Mouse (Mus musculus) stomach, embryonic 16.5 days (tissue): ENCODE results near the gene Smurf1. TPM values are rescaled to one million over a fixed set of nuclear protein-coding genes. Genes with fewer than 3 reads are reported as not detected.

Experiments
- ATAC-seq: fragments of 200-750 bp; cut with Nextera tagmentation; 2 replicates; pipeline ENCODE4 v1.8.0; 2017; ENCODE audit warnings: moderate number of reproducible peaks, moderate TSS enrichment; ENCODE audit not compliant: insufficient read depth, low FRiP score
- H3K27ac ChIP-seq: fragments of 300-500 bp; sonication (generic); 2 replicates; pipeline ENCODE4 v1.5.1; 2014; ENCODE audit warnings: low read length
- H3K27me3 ChIP-seq: fragments of 300-500 bp; sonication (generic); 2 replicates; pipeline ENCODE4 v1.6.1; 2014; ENCODE audit warnings: low read length, control low read depth, mixed read lengths; ENCODE audit not compliant: control insufficient read depth, insufficient read depth
- H3K36me3 ChIP-seq: fragments of 300-500 bp; sonication (generic); 2 replicates; pipeline ENCODE4 v1.6.1; 2014; ENCODE audit warnings: low read length; ENCODE audit not compliant: control insufficient read depth, insufficient read depth
- H3K4me1 ChIP-seq: fragments of 300-500 bp; sonication (generic); 2 replicates; pipeline ENCODE4 v1.6.1; 2014; ENCODE audit warnings: low read length, control low read depth, mixed read lengths; ENCODE audit not compliant: control insufficient read depth, insufficient read depth
- H3K4me2 ChIP-seq: fragments of 300-500 bp; sonication (generic); 2 replicates; pipeline ENCODE4 v1.6.1; 2014; ENCODE audit warnings: low read depth, low read length, mixed read lengths
- H3K4me3 ChIP-seq: fragments of 300-500 bp; sonication (generic); replicated peaks from 2 replicates; pipeline ENCODE4 v1.5.1; 2014; ENCODE audit warnings: mild to moderate bottlenecking, low read length
- H3K9ac ChIP-seq: fragments of 300-500 bp; sonication (generic); 2 replicates; pipeline ENCODE4 v1.6.1; 2014; ENCODE audit warnings: low read length
- H3K9me3 ChIP-seq: fragments of 300-500 bp; sonication (generic); replicated peaks from 2 replicates; pipeline ENCODE4 v1.6.1; 2016; ENCODE audit warnings: low read length, control low read depth; ENCODE audit not compliant: control insufficient read depth
- WGBS: fragments of 180-500 bp; shearing (Covaris S2); extraction: QIAGEN DNeasy Blood & Tissue Kit; methylation state at CpG from one replicate; pipeline ENCODE4 v1.1.7; 2014; 5-methylcytosine and 5-hydroxymethylcytosine counted together
- polyA plus RNA-seq: library from polyadenylated mRNA; unstranded; fragments of >200 nt; fragmentation: Nextera tagmentation; extraction: Ambion mirVana; gene quantifications from 2 replicates; pipeline ENCODE4 v1.2.1, GENCODE M21; 2015

The Smurf1 gene
- polyA plus RNA-seq, 1 experiment from 2014 or later, result 7.0 TPM

- H3K36me3 ChIP-seq, result 0 out of 2 replicates have a peak, but pooled peaks cover 5% of the 10 kb centered on the region
- 10% methylated on average over 13 of the region's 13 CpGs for WGBS
- no peak overlapping the region for H3K4me2 ChIP-seq
- no peak overlapping the region for H3K27ac ChIP-seq
- ATAC-seq, result no peak
- H3K9me3 ChIP-seq, result no peaks in the 10 kb centered on the region
- H3K4me1 ChIP-seq, result no peaks in the 10 kb centered on the region
- H3K9ac ChIP-seq, result no peak overlapping the region
- no peaks in the 10 kb centered on the region for H3K27me3 ChIP-seq
- no peak overlapping the region for H3K4me3 ChIP-seq
These were observed 89.8 kb downstream of the Smurf1 start for GRCm38 (mm10) chr5:144875892-144876291.

GRCm38 (mm10) chr5:144875227-144875626, 90.4 kb downstream of the Smurf1 start:
- ATAC-seq, result no peak
- no peaks in the 10 kb centered on the region for H3K4me1 ChIP-seq
- 84% methylated on average over 6 of the region's 6 CpGs for WGBS

GRCm38 (mm10) chr5:144872867-144873266, 92.8 kb downstream of the Smurf1 start:
- H3K9ac ChIP-seq, result no peak overlapping the region
- no peaks in the 10 kb centered on the region for H3K9me3 ChIP-seq
- H3K27me3 ChIP-seq, result no peaks in the 10 kb centered on the region
- H3K27ac ChIP-seq, result no peak overlapping the region
- no peak overlapping the region for H3K4me2 ChIP-seq
- H3K4me3 ChIP-seq, result no peak overlapping the region
- ATAC-seq, result no peak
- no peaks in the 10 kb centered on the region for H3K4me1 ChIP-seq
- no peaks in the 10 kb centered on the region for H3K36me3 ChIP-seq
- WGBS, result 72% methylated on average over 3 of the region's 3 CpGs

More at GRCm38 (mm10) chr5:144875227-144875626, 90.4 kb downstream of the Smurf1 start:
- no peak overlapping the region for H3K27ac ChIP-seq
- no peaks in the 10 kb centered on the region for H3K27me3 ChIP-seq
- no peak overlapping the region for H3K9ac ChIP-seq
- H3K9me3 ChIP-seq, result no peaks in the 10 kb centered on the region
- 0 out of 2 replicates have a peak, but pooled peaks cover 5% of the 10 kb centered on the region for H3K36me3 ChIP-seq
- no peak overlapping the region for H3K4me3 ChIP-seq
- no peak overlapping the region for H3K4me2 ChIP-seq

- Histone ChIP-seq H3K27me3 (no peaks in the 10 kb centered on the region), H3K27ac (no peak overlapping the region), H3K4me1 (no peaks in the 10 kb centered on the region), H3K4me2 (no peak overlapping the region), H3K9me3 (no peaks in the 10 kb centered on the region), H3K36me3 (no peaks in the 10 kb centered on the region), H3K4me3 (no peak overlapping the region), H3K9ac (no peak overlapping the region)
- WGBS, result 73% methylated on average over 5 of the region's 5 CpGs
- ATAC-seq, result no peak
These were observed 93.3 kb downstream of the Smurf1 start for GRCm38 (mm10) chr5:144872326-144872725.

- no peak for ATAC-seq
These were observed 93.9 kb downstream of the Smurf1 start for GRCm38 (mm10) chr5:144871775-144872174.

GRCm38 (mm10) chr5:144870782-144871181, 94.9 kb downstream of the Smurf1 start:
- no peaks in the 10 kb centered on the region for H3K9me3 ChIP-seq
- no peaks in the 10 kb centered on the region for H3K27me3 ChIP-seq
- no peaks in the 10 kb centered on the region for H3K36me3 ChIP-seq
- H3K4me3 ChIP-seq, result no peak overlapping the region
- H3K4me2 ChIP-seq, result no peak overlapping the region
- WGBS, result 75% methylated on average over 7 of the region's 7 CpGs
- H3K9ac ChIP-seq, result no peak overlapping the region
- no peak for ATAC-seq
- no peaks in the 10 kb centered on the region for H3K4me1 ChIP-seq
- no peak overlapping the region for H3K27ac ChIP-seq

More at GRCm38 (mm10) chr5:144871775-144872174, 93.9 kb downstream of the Smurf1 start:
- no peaks in the 10 kb centered on the region for H3K4me1 ChIP-seq
- no peak overlapping the region for H3K9ac ChIP-seq
- H3K36me3 ChIP-seq, result no peaks in the 10 kb centered on the region
- H3K27ac ChIP-seq, result no peak overlapping the region
- H3K9me3 ChIP-seq, result no peaks in the 10 kb centered on the region
- 93% methylated on average over 1 of the region's 1 CpGs for WGBS
- H3K4me3 ChIP-seq, result no peak overlapping the region
- no peak overlapping the region for H3K4me2 ChIP-seq
- H3K27me3 ChIP-seq, result no peaks in the 10 kb centered on the region

- no peak for ATAC-seq
- Histone ChIP-seq H3K27ac (no peak overlapping the region), H3K9me3 (no peaks in the 10 kb centered on the region), H3K9ac (no peak overlapping the region), H3K4me3 (no peak overlapping the region), H3K4me2 (no peak overlapping the region), H3K4me1 (no peaks in the 10 kb centered on the region), H3K36me3 (no peaks in the 10 kb centered on the region), H3K27me3 (no peaks in the 10 kb centered on the region)
- WGBS, result 78% methylated on average over 7 of the region's 7 CpGs
These were observed 96.2 kb downstream of the Smurf1 start for GRCm38 (mm10) chr5:144869466-144869865.

- Histone ChIP-seq H3K4me2 (no peak overlapping the region), H3K4me3 (no peak overlapping the region), H3K4me1 (no peaks in the 10 kb centered on the region), H3K9me3 (no peaks in the 10 kb centered on the region), H3K36me3 (no peaks in the 10 kb centered on the region), H3K27ac (no peak overlapping the region), H3K27me3 (no peaks in the 10 kb centered on the region), H3K9ac (no peak overlapping the region)
- no peak for ATAC-seq
- 64% methylated on average over 8 of the region's 8 CpGs for WGBS
These were observed 98.7 kb downstream of the Smurf1 start for GRCm38 (mm10) chr5:144866923-144867322.

- no peak for ATAC-seq
- Histone ChIP-seq H3K4me1 (no peaks in the 10 kb centered on the region), H3K4me2 (no peak overlapping the region), H3K4me3 (no peak overlapping the region), H3K27me3 (no peaks in the 10 kb centered on the region), H3K27ac (no peak overlapping the region), H3K9ac (no peak overlapping the region), H3K9me3 (peaks cover 9% of the 10 kb centered on the region), H3K36me3 (peaks cover 31% of the 10 kb centered on the region)
- WGBS, result 95% methylated on average over 8 of the region's 8 CpGs
These were observed 104.7 kb downstream of the Smurf1 start for GRCm38 (mm10) chr5:144860913-144861312.

GRCm38 (mm10) chr5:144859284-144859683, 106.4 kb downstream of the Smurf1 start:
- no peak overlapping the region for H3K27ac ChIP-seq
- H3K4me1 ChIP-seq, result no peaks in the 10 kb centered on the region
- H3K4me2 ChIP-seq, result no peak overlapping the region
- 85% methylated on average over 9 of the region's 9 CpGs for WGBS
- no peak overlapping the region for H3K4me3 ChIP-seq
- H3K9ac ChIP-seq, result no peak overlapping the region
- no peak for ATAC-seq
- peaks cover 9% of the 10 kb centered on the region for H3K9me3 ChIP-seq
- H3K36me3 ChIP-seq, result peaks cover 31% of the 10 kb centered on the region
- H3K27me3 ChIP-seq, result no peaks in the 10 kb centered on the region
